Mouse (Mus musculus) neural tube, embryonic 13.5 days (tissue): ENCODE results near the gene Glmp. TPM values are rescaled to one million over a fixed set of nuclear protein-coding genes. Genes with fewer than 3 reads are reported as not detected.
A peak's percentile ranks its signal among the peaks of the same experiment; 100 is the strongest.

Experiments
- ATAC-seq: fragments of 200-750 bp; cut with Nextera tagmentation; 2 replicates; pipeline ENCODE4 v1.8.0; 2017; ENCODE audit warnings: low read depth, mild to moderate bottlenecking, moderate TSS enrichment, moderate library complexity
- H3K27ac ChIP-seq: fragments of 300-500 bp; sonication (generic); replicated peaks from 2 replicates; pipeline ENCODE4 v1.5.1; 2015; ENCODE audit warnings: moderate library complexity, mild to moderate bottlenecking, inconsistent platforms
- H3K27me3 ChIP-seq: fragments of 300-500 bp; sonication (generic); 2 replicates; pipeline ENCODE4 v1.6.1; 2015; ENCODE audit warnings: mild to moderate bottlenecking, inconsistent platforms
- H3K36me3 ChIP-seq: fragments of 300-500 bp; sonication (generic); 2 replicates; pipeline ENCODE4 v1.6.1; 2015; ENCODE audit warnings: mild to moderate bottlenecking, inconsistent platforms
- H3K4me1 ChIP-seq: fragments of 300-500 bp; sonication (generic); replicated peaks from 2 replicates; pipeline ENCODE4 v1.6.1; 2015; ENCODE audit warnings: inconsistent platforms
- H3K4me2 ChIP-seq: fragments of 300-500 bp; sonication (generic); 2 replicates; pipeline ENCODE4 v1.6.1; 2015; ENCODE audit warnings: inconsistent platforms, mild to moderate bottlenecking, moderate library complexity
- H3K4me3 ChIP-seq: fragments of 300-500 bp; sonication (generic); 2 replicates; pipeline ENCODE4 v1.5.1; 2015; ENCODE audit warnings: mild to moderate bottlenecking, inconsistent platforms
- H3K9ac ChIP-seq: fragments of 300-500 bp; sonication (generic); 2 replicates; pipeline ENCODE4 v1.6.1; 2015; ENCODE audit warnings: moderate library complexity, mild to moderate bottlenecking, inconsistent platforms
- H3K9me3 ChIP-seq: fragments of 300-500 bp; sonication (generic); 2 replicates; pipeline ENCODE4 v1.6.1; 2016; ENCODE audit warnings: inconsistent platforms
- WGBS: fragments of 180-500 bp; shearing (Covaris S2); methylation state at CpG from one replicate; pipeline ENCODE4 v1.1.7; 2015; 5-methylcytosine and 5-hydroxymethylcytosine counted together
- polyA plus RNA-seq: library from polyadenylated mRNA; unstranded; fragments of >200 nt; fragmentation: Nextera tagmentation; extraction: Ambion mirVana; gene quantifications from 2 replicates; pipeline ENCODE4 v1.2.1, GENCODE M21; 2015

The Glmp gene
- polyA plus RNA-seq, 1 experiment from 2014 or later, result 112 TPM

GRCm38 (mm10) chr3:88296561-88297318, 28.1 kb upstream of the Glmp start, which contains the start of the genes Tsacc and Cct3:
Gene Tsacc, minus strand, starts transcription at chr3:88296999.
Gene Cct3, plus strand, starts transcription at chr3:88297116.
- peak; percentile 99 for ATAC-seq
- H3K27ac ChIP-seq, result peak within 1 kb of the TSS; percentile 95
- H3K4me3 ChIP-seq, result peak within 1 kb of the TSS; percentile 89
- H3K27me3 ChIP-seq, result no peaks in the 10 kb centered on the region
- peak within 1 kb of the TSS; percentile 97 for H3K4me2 ChIP-seq
- H3K9ac ChIP-seq, result peak within 1 kb of the TSS; percentile 90
- no peaks in the 10 kb centered on the region for H3K9me3 ChIP-seq
- under 1% methylated on average over 44 of the region's 44 CpGs for WGBS
- H3K4me1 ChIP-seq, result peaks cover 28% of the 10 kb centered on the region
- peaks cover 26% of the 10 kb centered on the region for H3K36me3 ChIP-seq

- ATAC-seq, result peak; percentile 33; the same call in 1 of the 2 replicates
- H3K36me3 ChIP-seq, result peaks cover 33% of the 10 kb centered on the region
- peak overlapping the region; percentile 95 for H3K27ac ChIP-seq
- H3K4me1 ChIP-seq, result peaks cover 28% of the 10 kb centered on the region
- H3K27me3 ChIP-seq, result no peaks in the 10 kb centered on the region
- peak overlapping the region; percentile 90 for H3K9ac ChIP-seq
- no peaks in the 10 kb centered on the region for H3K9me3 ChIP-seq
- peak overlapping the region; percentile 97 for H3K4me2 ChIP-seq
- WGBS, result under 1% methylated on average over 30 of the region's 30 CpGs
- peak overlapping the region; percentile 89 for H3K4me3 ChIP-seq
These were observed 27.4 kb upstream of the Glmp start for GRCm38 (mm10) chr3:88297321-88297851.

GRCm38 (mm10) chr3:88299172-88299571, 25.7 kb upstream of the Glmp start:
- WGBS, result 95% methylated on average over 1 of the region's 1 CpGs
- H3K4me1 ChIP-seq, result peaks cover 28% of the 10 kb centered on the region
- H3K27me3 ChIP-seq, result no peaks in the 10 kb centered on the region
- H3K9ac ChIP-seq, result no peak overlapping the region
- ATAC-seq, result no peak
- H3K27ac ChIP-seq, result no peak overlapping the region
- 0 out of 2 replicates have a peak overlapping the region, but pooled peaks have one; percentile 89 for H3K4me3 ChIP-seq
- no peaks in the 10 kb centered on the region for H3K9me3 ChIP-seq
- H3K4me2 ChIP-seq, result peak overlapping the region; percentile 97; the same call in 1 of the 2 replicates
- H3K36me3 ChIP-seq, result peaks cover 48% of the 10 kb centered on the region

GRCm38 (mm10) chr3:88328956-88329355, 4.1 kb downstream of the Glmp start:
- Histone ChIP-seq H3K9me3 (no peaks in the 10 kb centered on the region), H3K4me1 (peaks cover 13% of the 10 kb centered on the region), H3K36me3 (peaks cover 26% of the 10 kb centered on the region), H3K4me2 (no peak overlapping the region), H3K9ac (no peak overlapping the region), H3K27me3 (no peaks in the 10 kb centered on the region), H3K27ac (no peak overlapping the region), H3K4me3 (no peak overlapping the region)
- 53% methylated on average over 5 of the region's 5 CpGs for WGBS
- ATAC-seq, result no peak

- peaks cover 11% of the 10 kb centered on the region for H3K4me1 ChIP-seq
- no peak overlapping the region for H3K4me2 ChIP-seq
- H3K4me3 ChIP-seq, result no peak overlapping the region
- 30% methylated on average over 2 of the region's 2 CpGs for WGBS
- no peak overlapping the region for H3K27ac ChIP-seq
- H3K9ac ChIP-seq, result no peak overlapping the region
- ATAC-seq, result no peak
- H3K36me3 ChIP-seq, result peaks cover 26% of the 10 kb centered on the region
- H3K9me3 ChIP-seq, result no peaks in the 10 kb centered on the region
- no peaks in the 10 kb centered on the region for H3K27me3 ChIP-seq
These were observed 6.5 kb downstream of the Glmp start for GRCm38 (mm10) chr3:88331282-88331681.

GRCm38 (mm10) chr3:88334029-88334658, 9.3 kb downstream of the Glmp start:
- no peaks in the 10 kb centered on the region for H3K27me3 ChIP-seq

GRCm38 (mm10) chr3:88334902-88335435, 10.1 kb downstream of the Glmp start:
- Histone ChIP-seq H3K9ac (peak overlapping the region; percentile 91), H3K27ac (peak overlapping the region; percentile 96), H3K9me3 (no peaks in the 10 kb centered on the region), H3K4me2 (peak overlapping the region; percentile 72), H3K4me3 (peak overlapping the region; percentile 82), H3K36me3 (no peaks in the 10 kb centered on the region), H3K4me1 (peaks cover 31% of the 10 kb centered on the region), H3K27me3 (no peaks in the 10 kb centered on the region)
- 31% methylated on average over 3 of the region's 3 CpGs for WGBS
- no peak for ATAC-seq

More at GRCm38 (mm10) chr3:88334029-88334658, 9.3 kb downstream of the Glmp start:
- WGBS, result 62% methylated on average over 12 of the region's 12 CpGs
- H3K4me1 ChIP-seq, result peaks cover 28% of the 10 kb centered on the region
- no peaks in the 10 kb centered on the region for H3K9me3 ChIP-seq
- H3K27ac ChIP-seq, result no peak overlapping the region
- H3K4me2 ChIP-seq, result no peak overlapping the region
- no peak overlapping the region for H3K9ac ChIP-seq
- ATAC-seq, result no peak
- H3K4me3 ChIP-seq, result no peak overlapping the region
- H3K36me3 ChIP-seq, result peaks cover 8% of the 10 kb centered on the region; the same call in 1 of the 2 replicates

- H3K27ac ChIP-seq, result peak overlapping the region; percentile 96
- H3K27me3 ChIP-seq, result no peaks in the 10 kb centered on the region
- peaks cover 31% of the 10 kb centered on the region for H3K4me1 ChIP-seq
- H3K4me2 ChIP-seq, result peak overlapping the region; percentile 72
- peak; percentile 68; the same call in 1 of the 2 replicates for ATAC-seq
- peak overlapping the region; percentile 82 for H3K4me3 ChIP-seq
- no peaks in the 10 kb centered on the region for H3K36me3 ChIP-seq
- 2% methylated on average over 27 of the region's 27 CpGs for WGBS
- peak overlapping the region; percentile 91 for H3K9ac ChIP-seq
- H3K9me3 ChIP-seq, result no peaks in the 10 kb centered on the region
These were observed 10.7 kb downstream of the Glmp start for GRCm38 (mm10) chr3:88335436-88336053.

GRCm38 (mm10) chr3:88336058-88337013, 11.5 kb downstream of the Glmp start, which contains the start of the genes Tmem79 and Smg5:
Gene Tmem79, minus strand, starts transcription at chr3:88336148.
Gene Smg5, plus strand, starts transcription at chr3:88336260.
- H3K4me3 ChIP-seq, result peak within 1 kb of the TSS; percentile 82
- peak; percentile 94 for ATAC-seq
- 2% methylated on average over 46 of the region's 66 CpGs for WGBS
- H3K4me2 ChIP-seq, result peak within 1 kb of the TSS; percentile 72
- no peaks in the 10 kb centered on the region; the same call in 1 of the 2 replicates for H3K36me3 ChIP-seq
- H3K9me3 ChIP-seq, result no peaks in the 10 kb centered on the region
- peak within 1 kb of the TSS; percentile 91 for H3K9ac ChIP-seq
- peak within 1 kb of the TSS; percentile 96 for H3K27ac ChIP-seq
- peaks cover 31% of the 10 kb centered on the region for H3K4me1 ChIP-seq
- no peaks in the 10 kb centered on the region for H3K27me3 ChIP-seq

- H3K9me3 ChIP-seq, result no peaks in the 10 kb centered on the region
- H3K4me3 ChIP-seq, result peak overlapping the region; percentile 82
- H3K36me3 ChIP-seq, result peaks cover 10% of the 10 kb centered on the region
- no peak for ATAC-seq
- peaks cover 31% of the 10 kb centered on the region for H3K4me1 ChIP-seq
- peak overlapping the region; percentile 72 for H3K4me2 ChIP-seq
- H3K27me3 ChIP-seq, result no peaks in the 10 kb centered on the region
- H3K9ac ChIP-seq, result 0 out of 2 replicates have a peak overlapping the region, but pooled peaks have one; percentile 52
- no peak overlapping the region for H3K27ac ChIP-seq
- 78% methylated on average over 11 of the region's 11 CpGs for WGBS
These were observed 12.7 kb downstream of the Glmp start for GRCm38 (mm10) chr3:88337367-88338020.
